Mouse (Mus musculus) spleen, adult 12 weeks (tissue): ENCODE data around the gene Catsperz.

ENCODE experiments used
- DNase-seq: peaks from one replicate; pipeline ENCODE4 v3.0.0; 2022; ENCODE audit warnings: low spot score

Catsperz gene

GRCm38 (mm10) chr19:6925307-6925573 is at the start of gene Catsperz:
Gene Catsperz, minus strand, starts transcription at chr19:6925380.
- DNase-seq, result no peak

DNA sequence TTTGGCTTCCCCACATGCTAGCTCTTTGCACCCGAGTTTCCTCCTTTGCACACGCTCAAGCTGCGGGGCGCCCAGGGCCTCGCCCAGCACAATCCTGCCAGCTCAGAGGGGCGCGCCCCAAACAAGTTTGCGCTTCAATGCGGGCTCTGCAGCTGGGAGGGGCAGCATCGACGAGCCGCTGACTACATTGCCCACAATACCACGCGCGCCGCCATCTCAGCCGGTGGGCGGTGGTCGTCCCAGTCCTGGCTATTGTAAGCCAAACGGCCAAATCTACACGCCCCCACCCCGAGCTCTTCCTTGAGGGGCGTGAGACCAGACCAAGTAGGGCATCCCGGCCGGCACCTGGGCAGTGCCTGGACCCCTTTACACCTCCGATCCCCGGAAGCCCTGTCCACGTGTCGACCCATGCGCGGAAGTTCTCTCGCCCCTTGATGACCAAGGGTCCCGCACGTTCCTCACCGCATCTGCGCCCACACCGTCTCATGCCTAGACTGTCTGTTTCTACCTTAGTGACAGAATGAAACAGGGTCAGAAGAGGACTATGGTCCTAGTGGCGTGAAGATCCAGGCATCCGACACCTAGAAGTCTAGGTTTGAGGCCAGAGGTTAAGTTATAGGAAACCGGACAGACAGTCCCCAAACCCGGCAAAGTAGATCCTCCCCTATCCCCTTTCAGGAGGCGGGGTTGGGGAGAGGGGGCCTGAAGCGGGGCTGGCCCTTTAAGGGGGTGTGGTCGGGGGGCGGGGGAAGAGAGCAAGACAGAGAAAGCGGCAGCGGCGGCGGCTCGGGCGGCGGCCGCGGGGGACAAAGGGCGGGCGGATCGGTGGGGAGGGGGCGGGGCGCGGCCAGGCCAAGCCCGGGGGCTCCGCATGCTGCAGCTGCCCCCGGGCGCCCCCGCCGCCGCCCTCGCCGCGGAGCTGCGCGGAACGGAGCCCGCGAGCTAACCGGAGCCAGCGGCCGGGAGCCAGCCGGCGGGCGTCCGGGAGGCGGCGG is 49.3 kb upstream of the Catsperz start, which contains the start of gene Ppp1r14b:
Gene Ppp1r14b (plus strand): TSS at position 758 of the 995 bp plus-strand sequence.
- peak; percentile 57 for DNase-seq

DNA sequence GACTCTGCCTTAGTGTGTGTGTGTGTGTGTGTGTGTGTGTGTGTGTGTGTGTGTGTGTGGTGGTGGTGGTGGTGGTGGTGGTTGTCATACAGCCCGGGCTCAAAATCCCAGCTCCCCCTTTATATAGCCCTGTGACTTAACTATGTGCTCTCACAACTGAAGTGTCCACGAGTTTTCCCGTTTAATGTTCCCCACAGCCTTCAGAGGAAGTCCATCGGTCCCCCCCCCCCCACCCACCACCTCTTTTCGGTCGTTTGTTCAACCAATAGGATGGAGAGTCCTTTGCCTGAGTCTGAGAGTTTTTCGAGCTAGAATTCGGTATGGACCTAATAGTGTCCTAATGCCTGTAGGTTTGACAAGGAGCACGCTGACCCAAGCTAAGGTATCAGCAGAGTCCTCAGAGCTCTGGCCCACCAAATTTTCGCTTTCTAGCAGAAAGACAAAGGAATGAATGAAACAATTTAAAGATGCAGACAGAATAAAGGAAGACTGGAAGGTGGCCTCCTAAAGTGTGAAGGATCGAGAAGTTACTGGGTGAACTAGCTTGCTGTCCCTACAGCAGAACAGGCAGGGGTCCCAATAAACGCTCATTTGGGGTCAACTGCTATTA is 48.5 kb upstream of the Catsperz start:
- no peak for DNase-seq

DNA sequence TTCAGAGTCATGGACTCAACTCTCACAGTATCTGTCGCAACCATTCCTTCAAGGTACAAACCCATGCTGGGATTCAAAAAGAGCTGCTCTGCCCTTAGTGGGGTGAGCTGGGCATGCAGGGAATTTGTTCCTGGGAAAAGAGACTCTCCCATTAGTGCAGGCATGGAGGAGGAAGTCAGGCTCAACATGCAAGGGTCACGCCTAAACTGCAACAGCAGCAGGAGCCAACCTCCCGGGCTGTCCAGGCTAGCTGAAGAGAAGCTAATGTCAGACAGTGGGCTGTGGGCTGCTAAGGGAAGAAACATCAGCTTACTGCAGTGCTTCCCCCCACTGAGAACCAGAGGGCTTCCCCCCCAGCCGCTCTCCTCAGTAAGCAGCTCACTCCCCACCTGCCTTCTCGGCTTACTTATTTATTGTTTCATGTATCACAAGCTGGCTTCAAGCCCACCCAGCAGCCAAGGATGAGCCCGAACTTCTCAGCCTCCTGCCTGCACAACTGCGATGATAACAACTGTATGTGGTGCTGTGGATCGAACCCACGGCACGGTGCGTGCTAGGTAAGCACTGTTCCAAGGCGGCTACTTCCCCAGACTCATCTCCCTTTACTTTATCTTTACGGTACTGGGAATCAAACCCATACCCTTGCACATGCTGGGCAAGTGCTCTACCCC is 47.2 kb upstream of the Catsperz start:
- no peak for DNase-seq

- no peak for DNase-seq
Observed at GRCm38 (mm10) chr19:6971644-6972043, 46.5 kb upstream of the Catsperz start.

GRCm38 (mm10) chr19:6970460-6971085 is 45.4 kb upstream of the Catsperz start:
- no peak for DNase-seq

GRCm38 (mm10) chr19:6969665-6970381 is 44.6 kb upstream of the Catsperz start:
- DNase-seq, result peak; percentile 66

- DNase-seq, result no peak
Observed at GRCm38 (mm10) chr19:6969291-6969664, 44.1 kb upstream of the Catsperz start.

DNA sequence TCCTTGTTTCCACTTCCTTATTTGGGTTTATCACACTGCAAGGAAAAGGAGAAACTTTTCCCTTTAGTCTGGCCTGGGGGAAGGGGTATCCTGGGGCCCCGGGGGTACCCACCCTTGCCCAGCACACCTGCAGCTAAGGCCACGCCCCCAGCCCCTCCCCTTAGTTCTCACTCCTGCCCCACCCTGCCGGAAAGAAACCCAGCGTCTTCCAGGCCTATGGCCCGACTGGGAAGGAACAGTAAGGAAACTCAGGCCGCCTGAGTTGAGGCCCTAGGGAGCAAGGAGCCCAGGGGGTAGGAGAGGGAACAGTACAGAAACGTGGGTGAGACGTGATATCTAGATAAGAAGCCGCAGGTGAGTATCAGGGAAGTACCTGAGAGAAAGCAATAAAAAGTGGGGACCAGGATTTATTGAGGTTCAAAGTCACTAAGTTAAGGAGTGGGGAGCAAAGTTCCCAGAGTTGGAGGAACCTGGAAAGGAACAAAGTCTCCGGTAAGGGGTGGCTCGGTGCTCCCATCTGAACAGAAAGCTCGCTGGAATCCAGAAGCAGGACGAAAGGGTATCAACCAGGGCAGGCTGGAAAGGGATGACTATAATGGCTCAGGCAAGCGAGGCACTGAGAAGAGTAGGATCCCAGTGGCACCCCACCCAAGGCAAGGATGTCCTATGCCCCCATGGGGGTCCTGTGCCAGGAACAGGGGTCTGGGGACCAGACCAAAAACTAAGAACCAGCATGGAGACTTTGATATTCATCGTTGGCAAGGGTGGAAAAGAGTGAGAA is 43.5 kb upstream of the Catsperz start:
- no peak for DNase-seq

- no peak for DNase-seq
Observed at GRCm38 (mm10) chr19:6956461-6956860, 31.3 kb upstream of the Catsperz start.

GRCm38 (mm10) chr19:6955424-6955823 is 30.2 kb upstream of the Catsperz start:
- DNase-seq, result no peak

DNA sequence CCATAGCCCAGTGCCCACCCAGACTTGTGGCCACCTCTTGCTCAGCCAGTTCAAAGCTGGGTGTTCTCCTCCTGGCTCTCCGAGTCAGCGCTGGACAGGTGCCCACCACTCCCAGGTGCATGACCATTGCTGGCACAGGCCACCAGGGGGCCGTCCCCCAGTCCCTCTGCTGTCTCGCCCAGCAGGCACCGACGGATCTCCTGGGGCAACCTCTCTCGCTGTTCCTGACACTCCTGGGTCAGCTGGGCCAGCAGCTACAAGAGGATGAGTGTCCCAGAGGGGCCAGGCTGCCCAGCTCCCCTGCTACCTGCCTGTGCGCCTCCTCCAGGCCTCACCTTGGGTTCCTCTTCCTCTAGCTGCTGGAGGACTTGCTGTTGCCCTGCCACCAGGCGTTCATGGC is 28.9 kb upstream of the Catsperz start:
- DNase-seq, result no peak

DNA sequence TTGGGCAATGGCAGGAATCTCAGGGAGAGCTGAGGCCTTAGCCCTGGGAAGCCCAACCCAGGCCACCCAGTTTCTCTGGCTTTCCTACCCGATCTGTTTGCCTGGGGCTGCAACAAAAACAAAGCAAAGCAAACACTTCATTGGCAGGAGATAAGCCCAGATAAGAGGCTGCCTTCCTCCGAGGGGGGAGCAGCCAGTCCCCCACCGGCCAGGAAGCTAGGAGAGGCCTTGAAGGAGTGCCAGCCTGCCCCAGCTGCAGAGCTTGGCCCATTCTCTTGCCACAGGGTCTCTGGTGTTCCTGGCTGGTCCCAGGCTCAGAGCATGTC is 27.5 kb upstream of the Catsperz start:
- no peak for DNase-seq

DNA sequence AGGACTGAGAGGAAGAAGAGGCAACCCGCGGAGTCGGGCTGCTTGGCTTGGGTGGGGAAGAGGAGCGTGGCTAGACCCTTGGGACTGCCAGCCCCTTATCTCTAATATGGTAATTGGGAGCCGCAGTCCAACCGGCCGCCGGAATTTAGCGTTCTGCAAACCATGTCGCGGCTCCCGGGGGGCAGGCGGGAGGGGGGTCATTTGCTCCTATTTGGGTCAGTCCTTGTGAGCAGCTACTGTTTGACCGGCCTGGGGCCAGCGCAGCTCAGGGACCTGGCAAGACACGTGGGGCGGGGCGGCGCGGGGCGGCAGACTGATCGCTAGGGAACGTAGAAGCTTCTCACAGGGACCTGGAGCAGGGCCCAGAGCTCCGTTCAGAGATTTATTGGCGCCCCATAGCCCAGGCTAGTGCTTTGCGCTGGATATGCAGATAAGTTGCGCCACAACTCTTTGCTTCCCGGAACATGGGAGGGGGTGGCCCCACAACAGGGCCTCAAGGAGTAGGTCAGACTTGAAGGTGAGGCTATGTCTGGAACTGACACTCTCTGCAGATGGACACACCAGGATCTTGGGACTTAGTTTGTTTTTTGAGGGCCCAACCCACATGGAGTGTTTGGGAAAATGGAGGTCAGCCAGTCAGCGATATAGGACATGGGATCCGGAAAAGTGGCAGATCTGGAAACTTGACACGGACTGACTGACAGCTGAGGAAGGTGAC is 27.0 kb upstream of the Catsperz start:
- peak; percentile 38 for DNase-seq

GRCm38 (mm10) chr19:6951381-6951968 is 26.3 kb upstream of the Catsperz start:
- DNase-seq, result peak; percentile 69

GRCm38 (mm10) chr19:6950613-6951153 is 25.5 kb upstream of the Catsperz start:
- no peak for DNase-seq

GRCm38 (mm10) chr19:6949951-6950350 is 24.8 kb upstream of the Catsperz start:
- no peak for DNase-seq

DNA sequence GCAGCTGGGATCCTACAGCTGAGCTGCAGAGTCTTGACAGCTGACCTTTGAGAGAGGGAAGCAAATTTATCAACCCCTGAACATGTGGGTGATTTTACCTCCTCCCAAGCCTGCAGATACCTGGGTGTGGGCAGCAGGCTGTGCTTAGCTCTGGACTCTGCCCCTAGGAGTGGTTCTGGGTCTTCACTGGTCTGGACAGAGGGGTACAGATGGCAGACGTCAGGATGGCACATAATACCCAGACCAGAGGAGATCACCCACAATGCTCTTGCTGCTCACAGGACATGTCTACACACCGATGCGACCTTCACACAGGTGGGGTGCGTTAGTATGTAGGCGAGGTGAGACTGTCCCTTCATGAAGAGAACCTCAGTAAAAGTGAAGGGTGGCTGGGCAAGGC is 24.4 kb upstream of the Catsperz start:
- no peak for DNase-seq

GRCm38 (mm10) chr19:6948186-6948585 is 23.0 kb upstream of the Catsperz start:
- no peak for DNase-seq

DNA sequence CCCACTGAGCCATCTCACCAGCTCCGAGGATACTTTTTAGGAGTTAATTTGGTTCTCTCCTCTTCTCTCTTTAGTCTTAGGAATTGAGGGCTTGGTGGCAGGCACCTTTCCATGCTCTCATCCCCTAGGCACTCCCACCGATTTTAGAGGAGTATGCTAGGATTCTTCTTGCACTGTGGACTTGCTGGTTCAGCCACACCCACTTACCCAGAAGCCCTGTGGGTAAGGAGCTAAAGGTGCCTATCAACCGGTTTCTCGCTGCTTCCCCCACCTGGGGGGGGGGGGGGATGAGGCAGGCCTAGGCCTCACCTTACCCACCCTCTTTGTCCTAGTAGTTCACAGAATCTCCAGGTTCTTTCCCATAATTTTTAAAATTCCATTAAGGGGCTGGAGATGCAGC is 22.6 kb upstream of the Catsperz start:
- no peak for DNase-seq
